Mouse (Mus musculus) kidney, embryonic 14.5 days (tissue): ENCODE data around the gene Gm18596. TPM values are rescaled to one million over a fixed set of nuclear protein-coding genes. Genes with fewer than 3 reads are reported as not detected.
"Not testable (repeated sequence)": the region's sequence is repeated elsewhere in the genome, so short reads cannot be mapped to it uniquely, and the experiment has no call there.

ENCODE experiments used
- ATAC-seq: fragments of 200-750 bp; cut with Nextera tagmentation; 2 replicates; pipeline ENCODE4 v1.8.0; 2017; ENCODE audit warnings: moderate number of reproducible peaks, mild to moderate bottlenecking, moderate TSS enrichment, moderate library complexity; ENCODE audit not compliant: low FRiP score, low TSS enrichment
- H3K27ac ChIP-seq: fragments of 300-500 bp; sonication (generic); 2 replicates; pipeline ENCODE4 v1.5.1; 2014; ENCODE audit warnings: low read depth, mild to moderate bottlenecking, low read length, moderate library complexity, mixed read lengths
- H3K27me3 ChIP-seq: fragments of 300-500 bp; sonication (generic); 2 replicates; pipeline ENCODE4 v1.6.1; 2014; ENCODE audit warnings: mild to moderate bottlenecking, low read length; ENCODE audit not compliant: control insufficient read depth, insufficient read depth
- H3K36me3 ChIP-seq: fragments of 300-500 bp; sonication (generic); 2 replicates; pipeline ENCODE4 v1.6.1; 2014; ENCODE audit warnings: low read length, mixed read lengths; ENCODE audit not compliant: control insufficient read depth, insufficient read depth
- H3K4me1 ChIP-seq: fragments of 300-500 bp; sonication (generic); 2 replicates; pipeline ENCODE4 v1.6.1; 2014; ENCODE audit warnings: low read length, mixed read lengths; ENCODE audit not compliant: control insufficient read depth, insufficient read depth
- H3K4me2 ChIP-seq: fragments of 300-500 bp; sonication (generic); replicated peaks from 2 replicates; pipeline ENCODE4 v1.6.1; 2014; ENCODE audit warnings: low read depth, mild to moderate bottlenecking, low read length
- H3K4me3 ChIP-seq: fragments of 300-500 bp; sonication (generic); 2 replicates; pipeline ENCODE4 v1.5.1; 2014; ENCODE audit warnings: mild to moderate bottlenecking, low read length
- H3K9ac ChIP-seq: fragments of 300-500 bp; sonication (generic); 2 replicates; pipeline ENCODE4 v1.6.1; 2014; ENCODE audit warnings: low read depth, mild to moderate bottlenecking, low read length, moderate library complexity
- H3K9me3 ChIP-seq: fragments of 300-500 bp; sonication (generic); 2 replicates; pipeline ENCODE4 v1.6.1; 2016; ENCODE audit warnings: low read length; ENCODE audit not compliant: control insufficient read depth
- WGBS: fragments of 180-500 bp; shearing (Covaris S2); extraction: QIAGEN DNeasy Blood & Tissue Kit; methylation state at CpG from one replicate; pipeline ENCODE4 v1.1.7; 2014; 5-methylcytosine and 5-hydroxymethylcytosine counted together
- polyA plus RNA-seq: library from polyadenylated mRNA; unstranded; fragments of >200 nt; fragmentation: Nextera tagmentation; extraction: Ambion mirVana; gene quantifications from 2 replicates; pipeline ENCODE4 v1.2.1, GENCODE M21; 2014

Gm18596 gene
- polyA plus RNA-seq, 1 experiment from 2014 or later: not detected

DNA sequence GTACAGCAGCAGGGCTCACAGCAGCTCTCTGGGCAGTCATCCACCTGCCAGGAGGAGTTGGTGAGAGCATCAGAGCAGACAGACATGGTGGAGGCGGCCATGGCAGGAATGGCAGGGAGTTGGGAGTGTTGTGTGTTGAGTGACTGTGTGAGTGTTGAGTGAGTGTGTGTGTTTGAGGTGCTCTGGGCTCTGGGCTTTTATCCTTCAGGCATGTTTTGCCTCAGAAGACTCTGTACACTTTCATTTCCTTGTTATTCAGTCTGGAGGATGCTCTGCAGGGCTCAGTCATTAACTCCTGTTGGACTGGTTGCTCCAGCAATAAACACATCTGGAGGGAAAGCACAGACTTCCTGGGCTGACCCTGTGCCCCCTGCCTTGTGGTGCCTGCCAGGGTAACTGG lies 17.1 kb upstream of the Gm18596 start, which contains the start of gene Gm3233:
Gene Gm3233, minus strand, starts transcription at position 101 of the 400 bp plus-strand sequence.
- not testable (repeated sequence) for H3K27me3 ChIP-seq, H3K4me2 ChIP-seq, H3K9ac ChIP-seq, ATAC-seq, H3K9me3 ChIP-seq, H3K4me1 ChIP-seq, H3K4me3 ChIP-seq, H3K27ac ChIP-seq, H3K36me3 ChIP-seq
- no CpG with 5 or more reads among the region's 1 CpGs for WGBS

DNA sequence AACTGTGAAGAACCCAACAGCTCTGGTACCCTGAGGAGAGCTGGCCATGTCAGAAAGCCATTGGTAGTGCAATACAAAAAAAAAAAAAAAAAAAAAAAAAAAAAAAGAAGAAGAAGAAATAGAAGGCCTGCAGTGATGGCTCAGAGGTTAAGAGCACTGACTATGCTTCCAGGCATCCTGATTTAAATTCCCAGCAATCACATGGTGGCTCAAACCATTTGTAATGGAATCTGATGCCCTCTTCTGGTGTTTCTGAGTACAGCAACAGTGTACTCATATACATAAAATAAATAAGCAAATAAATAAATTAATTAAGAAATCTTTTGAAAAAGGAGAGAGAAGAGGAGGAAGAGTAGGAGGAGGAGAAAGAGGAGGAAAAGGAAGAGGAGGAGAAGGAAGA lies 11.0 kb upstream of the Gm18596 start:
- Histone ChIP-seq H3K4me1 (no peaks in the 10 kb centered on the region), H3K36me3 (no peaks in the 10 kb centered on the region), H3K9ac (no peak overlapping the region), H3K9me3 (no peaks in the 10 kb centered on the region), H3K27me3 (no peaks in the 10 kb centered on the region), H3K27ac (no peak overlapping the region), H3K4me3 (no peak overlapping the region), H3K4me2 (no peak overlapping the region)
- ATAC-seq: no peak

DNA sequence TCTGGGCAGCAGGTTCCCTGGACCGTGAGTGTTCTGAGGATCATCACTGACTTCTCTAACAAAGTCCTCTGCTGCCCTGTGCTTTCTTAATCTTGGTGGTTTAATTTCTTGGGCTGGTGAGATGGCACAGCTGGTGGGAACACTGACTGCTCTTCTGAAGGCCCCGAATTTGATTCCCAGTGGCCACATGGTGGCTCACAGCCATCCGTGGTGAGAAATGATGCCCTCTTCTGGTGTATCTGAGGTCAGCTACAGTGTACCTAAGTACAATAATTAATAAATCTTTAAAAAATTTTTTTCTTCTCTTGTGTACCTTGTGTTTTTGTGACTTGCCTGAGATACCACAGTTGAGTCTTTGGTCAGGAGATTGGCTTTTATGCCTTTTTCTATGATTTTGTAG lies 9.9 kb upstream of the Gm18596 start:
- not testable (repeated sequence) for H3K4me2 ChIP-seq, H3K4me3 ChIP-seq, H3K27ac ChIP-seq, H3K27me3 ChIP-seq, ATAC-seq, H3K36me3 ChIP-seq, H3K4me1 ChIP-seq, H3K9ac ChIP-seq, H3K9me3 ChIP-seq
- 60% methylated on average over 3 of the region's 3 CpGs for WGBS

DNA sequence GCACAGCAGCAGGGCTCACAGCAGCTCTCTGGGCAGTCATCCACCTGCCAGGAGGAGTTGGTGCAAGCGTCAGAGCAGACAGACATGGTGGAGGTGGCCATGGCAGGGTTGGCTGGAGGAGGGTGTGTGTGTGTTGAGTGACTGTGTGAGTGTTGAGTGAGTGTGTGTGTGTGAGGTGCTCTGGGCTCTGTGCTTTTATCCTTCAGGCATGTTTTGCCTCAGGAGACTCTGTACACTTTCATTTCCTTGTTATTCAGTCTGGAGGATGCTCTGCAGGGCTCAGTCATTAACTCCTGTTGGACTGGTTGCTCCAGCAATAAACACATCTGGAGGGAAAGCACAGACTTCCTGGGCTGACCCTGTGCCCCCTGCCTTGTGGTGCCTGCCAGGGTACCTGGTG lies 8.8 kb upstream of the Gm18596 start, which contains the start of gene Gm9736:
Gene Gm9736, minus strand, starts transcription at position 101 of the 400 bp plus-strand sequence.
- H3K27ac ChIP-seq, H3K9me3 ChIP-seq, ATAC-seq, H3K4me2 ChIP-seq, H3K36me3 ChIP-seq, H3K27me3 ChIP-seq, H3K4me3 ChIP-seq, H3K9ac ChIP-seq, H3K4me1 ChIP-seq: not testable (repeated sequence)
- WGBS: 60% methylated on average over 1 of the region's 1 CpGs

DNA sequence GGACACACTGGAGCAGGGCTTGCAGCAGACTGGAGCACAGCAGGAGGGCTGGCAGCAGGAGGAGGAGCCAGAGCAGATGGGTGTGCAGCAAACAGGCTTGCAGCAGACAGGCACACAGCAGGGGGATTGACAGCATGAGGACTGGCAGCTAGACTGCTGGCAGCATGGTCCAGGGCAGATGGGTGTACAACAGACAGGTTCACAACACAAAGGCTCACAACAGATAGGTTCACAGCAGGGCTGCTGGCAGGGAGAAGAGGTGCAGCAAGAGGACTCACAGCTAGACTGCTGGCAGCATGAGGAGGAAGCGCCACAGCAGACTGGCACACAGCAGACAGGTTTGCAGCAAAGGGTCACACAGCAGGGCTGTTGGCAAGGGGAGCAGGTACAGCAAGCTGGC lies 8.2 kb upstream of the Gm18596 start:
- 73% methylated on average over 1 of the region's 1 CpGs for WGBS
- not testable (repeated sequence) for H3K4me3 ChIP-seq, H3K27ac ChIP-seq, H3K9me3 ChIP-seq, ATAC-seq, H3K4me1 ChIP-seq, H3K4me2 ChIP-seq, H3K9ac ChIP-seq, H3K27me3 ChIP-seq, H3K36me3 ChIP-seq

DNA sequence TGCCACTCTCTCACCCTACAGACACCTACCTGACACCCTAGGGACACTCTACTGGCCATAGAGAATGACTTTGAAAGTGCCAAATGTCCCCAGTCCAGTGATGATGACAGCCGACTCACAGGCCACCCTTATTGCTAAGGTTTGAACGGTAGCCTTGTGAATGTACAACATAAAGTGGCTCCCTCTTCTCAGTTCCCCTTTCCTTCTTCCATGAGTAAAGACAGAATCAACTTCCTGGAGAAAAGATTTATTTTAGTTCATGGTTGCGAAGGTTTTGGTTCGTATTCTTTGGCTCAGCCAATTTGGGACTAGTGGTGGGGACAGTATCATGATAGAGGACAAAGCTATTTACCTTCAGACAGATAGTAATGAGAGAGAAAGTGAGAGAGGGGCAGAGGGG lies 3.5 kb downstream of the Gm18596 start:
- Histone ChIP-seq H3K4me2 (no peak overlapping the region), H3K27ac (no peak overlapping the region), H3K27me3 (no peaks in the 10 kb centered on the region), H3K9me3 (peaks cover 9% of the 10 kb centered on the region; the same call in 1 of the 2 replicates), H3K9ac (no peak overlapping the region), H3K4me3 (no peak overlapping the region), H3K4me1 (no peaks in the 10 kb centered on the region), H3K36me3 (no peaks in the 10 kb centered on the region)
- 89% methylated on average over 4 of the region's 4 CpGs for WGBS
- ATAC-seq: no peak

DNA sequence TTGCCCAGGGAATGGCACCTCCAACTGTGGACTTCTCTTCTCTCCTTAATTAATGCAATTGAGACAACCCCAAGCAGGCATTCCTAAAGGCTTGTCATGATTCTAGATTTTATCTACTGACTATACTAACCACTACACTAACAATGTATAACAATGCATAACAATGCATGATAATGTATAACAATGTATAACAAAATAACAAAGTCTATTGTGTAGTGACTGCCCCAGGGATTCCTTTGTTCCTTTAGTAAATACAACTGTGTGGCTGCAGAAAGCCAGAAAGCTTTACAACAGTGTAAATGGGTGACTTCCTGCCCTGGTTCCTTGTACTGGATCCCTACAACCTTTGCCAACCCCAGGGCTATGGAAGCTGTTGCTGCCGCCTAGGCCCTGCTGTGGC lies 6.5 kb downstream of the Gm18596 start:
- 85% methylated on average over 1 of the region's 1 CpGs for WGBS

DNA sequence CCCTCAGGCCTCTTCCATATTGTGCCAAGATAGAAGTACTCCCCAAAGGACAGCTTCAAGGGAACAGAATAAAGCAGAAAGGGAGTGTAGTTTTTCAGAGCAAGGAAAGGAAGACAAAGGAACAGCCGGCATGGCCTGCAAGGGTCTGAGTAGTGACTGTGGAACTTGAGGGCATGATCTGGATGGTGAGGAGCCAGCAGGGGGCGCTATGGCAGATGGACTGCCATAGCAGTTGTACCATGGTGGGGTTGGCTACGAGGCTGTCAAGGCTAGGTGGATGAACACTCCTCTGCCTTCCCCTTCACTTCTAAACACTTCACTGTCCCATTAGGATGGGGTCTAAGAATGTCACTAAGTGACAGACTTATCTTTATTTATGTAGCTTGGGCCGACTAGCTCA lies 13.2 kb downstream of the Gm18596 start:
- Histone ChIP-seq H3K4me3 (no peak overlapping the region), H3K9me3 (no peaks in the 10 kb centered on the region; the same call in 1 of the 2 replicates), H3K9ac (no peak overlapping the region), H3K27me3 (no peaks in the 10 kb centered on the region), H3K36me3 (no peaks in the 10 kb centered on the region), H3K27ac (no peak overlapping the region), H3K4me2 (no peak overlapping the region), H3K4me1 (no peaks in the 10 kb centered on the region)
- WGBS: 54% methylated on average over 4 of the region's 4 CpGs
- ATAC-seq: no peak

More for the DNA sequence above, 6.5 kb downstream of the Gm18596 start:
- no peaks in the 10 kb centered on the region for H3K27me3 ChIP-seq
- no peaks in the 10 kb centered on the region for H3K36me3 ChIP-seq
- H3K9ac ChIP-seq: no peak overlapping the region
- no peak overlapping the region for H3K4me2 ChIP-seq
- H3K4me3 ChIP-seq: no peak overlapping the region
- ATAC-seq: no peak
- no peak overlapping the region for H3K27ac ChIP-seq
- peaks cover 9% of the 10 kb centered on the region; the same call in 1 of the 2 replicates for H3K9me3 ChIP-seq
- no peaks in the 10 kb centered on the region for H3K4me1 ChIP-seq

DNA sequence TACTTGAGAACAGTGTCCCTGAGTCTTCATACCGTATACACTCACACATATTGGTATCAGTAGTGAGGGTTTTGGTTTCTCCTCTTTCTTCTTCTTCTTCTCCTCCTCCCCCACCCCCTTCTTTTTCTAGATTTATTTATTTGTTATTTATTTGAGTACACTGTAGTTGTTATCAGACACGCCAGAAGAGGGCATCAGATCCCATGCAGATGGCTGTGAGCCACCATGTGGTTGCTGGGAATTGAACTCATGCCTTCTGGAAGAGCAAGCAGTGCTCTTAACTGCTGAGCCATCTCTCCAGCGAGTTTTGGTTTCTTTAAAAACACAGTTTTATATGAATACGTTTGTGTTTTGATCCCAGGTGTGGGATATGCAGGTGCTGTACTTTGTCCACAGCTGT lies 14.2 kb downstream of the Gm18596 start:
- no peak overlapping the region for H3K4me2 ChIP-seq
- no peaks in the 10 kb centered on the region for H3K4me1 ChIP-seq
- no peak overlapping the region for H3K9ac ChIP-seq
- no peak overlapping the region for H3K4me3 ChIP-seq
- no peaks in the 10 kb centered on the region for H3K9me3 ChIP-seq
- ATAC-seq: no peak
- no peaks in the 10 kb centered on the region for H3K36me3 ChIP-seq
- H3K27ac ChIP-seq: no peak overlapping the region
- WGBS: 60% methylated on average over 4 of the region's 4 CpGs
- no peaks in the 10 kb centered on the region for H3K27me3 ChIP-seq

DNA sequence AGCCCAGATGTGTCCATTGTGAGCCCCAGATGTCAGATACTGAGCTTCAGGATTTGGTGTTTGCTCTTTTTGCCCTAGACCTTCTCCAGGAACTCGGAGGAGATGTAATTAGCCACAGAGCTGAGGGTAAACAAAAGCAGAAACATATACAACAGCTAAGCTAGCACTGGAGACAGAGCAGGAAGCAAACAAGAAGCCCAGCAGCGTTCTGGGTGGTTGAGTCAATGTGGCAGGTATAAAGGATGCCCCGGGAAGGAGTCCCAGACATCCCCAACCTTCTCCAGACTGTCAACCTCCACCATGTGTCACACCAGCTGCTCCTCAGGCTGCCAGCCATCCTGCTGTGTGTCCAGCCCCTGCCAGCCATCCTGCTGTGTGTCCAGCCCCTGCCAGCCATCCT lies 16.3 kb downstream of the Gm18596 start, which contains the start of gene Gm10100:
Gene Gm10100, plus strand, starts transcription at position 301 of the 400 bp plus-strand sequence.
- H3K4me2 ChIP-seq: no peak within 1 kb of the TSS
- no peak for ATAC-seq
- H3K9ac ChIP-seq: no peak within 1 kb of the TSS
- no peak within 1 kb of the TSS for H3K27ac ChIP-seq
- WGBS: 45% methylated on average over 3 of the region's 3 CpGs
- no peak within 1 kb of the TSS for H3K4me3 ChIP-seq
- H3K36me3 ChIP-seq: no peaks in the 10 kb centered on the region
- H3K4me1 ChIP-seq: no peaks in the 10 kb centered on the region
- no peaks in the 10 kb centered on the region for H3K27me3 ChIP-seq
- H3K9me3 ChIP-seq: no peaks in the 10 kb centered on the region
